Mouse (Mus musculus) heart, postnatal 0 days (tissue): Measurements from ENCODE around the gene Daam1. TPM values are rescaled to one million over a fixed set of nuclear protein-coding genes. Genes with fewer than 3 reads are reported as not detected.

Experiments
- ATAC-seq: fragments of 200-750 bp; cut with Nextera tagmentation; 2 replicates; pipeline ENCODE4 v1.8.0; 2017; ENCODE audit warnings: low read depth, moderate number of reproducible peaks, moderate library complexity; ENCODE audit not compliant: insufficient read depth
- DNase-seq: peaks from one replicate; pipeline ENCODE4 v3.0.0-alpha.2; 2016; ENCODE audit warnings: low spot score
- H3K27ac ChIP-seq: fragments of 300-500 bp; sonication (generic); 2 replicates; pipeline ENCODE4 v1.5.1; 2014; ENCODE audit warnings: low read depth, mild to moderate bottlenecking
- H3K27me3 ChIP-seq: fragments of 300-500 bp; sonication (generic); 2 replicates; pipeline ENCODE4 v1.6.1; 2014; ENCODE audit warnings: low read length, mixed read lengths; ENCODE audit not compliant: control insufficient read depth, insufficient read depth
- H3K36me3 ChIP-seq: fragments of 300-500 bp; sonication (generic); replicated peaks from 2 replicates; pipeline ENCODE4 v1.6.1; 2014; ENCODE audit warnings: low read length, mixed read lengths; ENCODE audit not compliant: control insufficient read depth, insufficient read depth
- H3K4me1 ChIP-seq: fragments of 300-500 bp; sonication (generic); 2 replicates; pipeline ENCODE4 v1.6.1; 2014; ENCODE audit warnings: antibody characterized with exemption; ENCODE audit not compliant: control insufficient read depth, insufficient read depth
- H3K4me2 ChIP-seq: fragments of 300-500 bp; sonication (generic); 2 replicates; pipeline ENCODE4 v1.6.1; 2014; ENCODE audit warnings: low read depth, mild to moderate bottlenecking, low read length, moderate library complexity
- H3K4me3 ChIP-seq: fragments of 300-500 bp; sonication (generic); 2 replicates; pipeline ENCODE4 v1.5.1; 2014; ENCODE audit warnings: low read depth, low read length
- H3K9ac ChIP-seq: fragments of 300-500 bp; sonication (generic); replicated peaks from 2 replicates; pipeline ENCODE4 v1.6.1; 2014; ENCODE audit warnings: low read depth, low read length, mixed read lengths
- H3K9me3 ChIP-seq: fragments of 300-500 bp; sonication (generic); replicated peaks from 2 replicates; pipeline ENCODE4 v1.6.1; 2016; ENCODE audit warnings: low read length; ENCODE audit not compliant: control insufficient read depth
- CTCF ChIP-seq: IDR thresholded peaks from 2 replicates; pipeline ENCODE4 v1.5.1; 2016; ENCODE audit warnings: antibody characterized with exemption, control low read depth, low read depth
- EP300 ChIP-seq: IDR thresholded peaks from 2 replicates; pipeline ENCODE4 v1.6.1; 2016; ENCODE audit warnings: antibody characterized with exemption, low read depth
- WGBS: fragments of 180-500 bp; shearing (Covaris S2); extraction: QIAGEN DNeasy Blood & Tissue Kit; methylation state at CpG from one replicate; pipeline ENCODE4 v1.1.7; 2014; 5-methylcytosine and 5-hydroxymethylcytosine counted together
- polyA plus RNA-seq: library from polyadenylated mRNA; unstranded; fragments of >200 nt; fragmentation: Nextera tagmentation; extraction: Ambion mirVana; gene quantifications from 2 replicates; pipeline ENCODE4 v1.2.1, GENCODE M21; 2015
- total RNA-seq: library from RNA; depleted of rRNA; stranded (reverse); fragments of >200 nt; gene quantifications from 2 replicates; pipeline ENCODE4 v1.2.3, GENCODE M21; 2014; ENCODE audit warnings: low replicate concordance

The Daam1 gene
- total and polyA plus RNA-seq, 2 experiments from 2014 or later = 12.8 to 33.8 TPM

DNA sequence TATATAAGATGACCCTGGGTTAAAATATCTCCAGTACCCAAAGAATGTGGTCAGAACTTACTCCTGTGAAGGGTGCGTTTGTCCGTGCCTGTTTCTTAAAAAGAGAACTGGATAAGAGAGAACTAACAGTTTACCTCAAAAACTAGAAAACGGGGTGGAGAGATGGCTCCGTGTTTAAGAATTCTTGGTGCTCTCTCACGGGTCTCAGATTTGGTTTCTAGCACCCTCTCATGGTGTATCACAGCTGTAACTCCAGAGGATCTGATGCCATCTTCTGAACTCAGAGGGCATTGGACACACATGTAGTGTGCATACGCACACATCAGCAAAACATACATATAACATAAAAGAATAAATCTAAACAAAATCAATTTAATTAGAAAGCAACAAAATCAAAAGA is 181.2 kb downstream of the Daam1 start:
- no peak for ATAC-seq
- TF ChIP-seq EP300 (no peak), CTCF (no peak)
- H3K4me2 ChIP-seq = no peak overlapping the region

DNA sequence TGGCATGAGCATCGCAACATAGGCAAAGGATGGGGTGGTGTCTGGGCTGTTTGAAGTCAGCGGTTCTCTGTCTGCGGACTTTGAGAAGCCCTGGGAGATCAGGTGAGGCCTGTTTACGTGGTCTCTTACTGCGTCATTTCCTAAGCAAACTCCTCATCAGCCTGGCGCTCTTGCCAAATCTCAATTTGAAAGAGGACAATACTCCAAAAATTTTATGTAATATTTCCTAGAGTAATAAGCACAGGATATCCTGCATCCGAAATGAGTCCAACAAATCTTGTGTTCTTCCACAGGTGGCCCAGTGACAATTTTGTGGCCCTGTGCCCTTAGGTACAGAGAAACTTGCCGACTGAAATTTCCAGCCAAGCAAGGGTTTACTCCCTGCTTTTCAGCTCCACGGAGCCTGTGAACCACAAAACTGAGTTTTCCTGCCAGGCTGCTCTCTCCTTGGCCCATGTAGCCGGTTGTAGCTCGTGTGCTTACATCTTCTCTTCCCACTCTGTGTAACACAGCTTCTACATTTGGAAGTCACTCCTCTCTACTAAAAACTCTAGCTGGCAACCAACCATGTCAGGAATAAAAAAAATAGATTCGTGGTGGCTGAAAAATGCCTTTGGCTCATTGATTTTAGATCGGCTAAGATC is 183.0 kb downstream of the Daam1 start:
- Histone ChIP-seq H3K9ac (no peak overlapping the region), H3K9me3 (no peaks in the 10 kb centered on the region), H3K4me2 (peak overlapping the region; percentile 34), H3K4me3 (no peak overlapping the region), H3K36me3 (no peaks in the 10 kb centered on the region), H3K27ac (peak overlapping the region; percentile 21), H3K27me3 (no peaks in the 10 kb centered on the region), H3K4me1 (no peaks in the 10 kb centered on the region)
- ATAC-seq = no peak
- WGBS = 73% methylated on average over 13 of the region's 13 CpGs
- no peak for DNase-seq
- TF ChIP-seq EP300 (no peak), CTCF (no peak)

More for the DNA sequence above, 181.2 kb downstream of the Daam1 start:
- Histone ChIP-seq H3K27me3 (no peaks in the 10 kb centered on the region), H3K27ac (no peak overlapping the region), H3K4me1 (no peaks in the 10 kb centered on the region), H3K9me3 (no peaks in the 10 kb centered on the region), H3K4me3 (no peak overlapping the region), H3K9ac (no peak overlapping the region), H3K36me3 (no peaks in the 10 kb centered on the region)
- WGBS = 92% methylated on average over 6 of the region's 6 CpGs
- DNase-seq = no peak

DNA sequence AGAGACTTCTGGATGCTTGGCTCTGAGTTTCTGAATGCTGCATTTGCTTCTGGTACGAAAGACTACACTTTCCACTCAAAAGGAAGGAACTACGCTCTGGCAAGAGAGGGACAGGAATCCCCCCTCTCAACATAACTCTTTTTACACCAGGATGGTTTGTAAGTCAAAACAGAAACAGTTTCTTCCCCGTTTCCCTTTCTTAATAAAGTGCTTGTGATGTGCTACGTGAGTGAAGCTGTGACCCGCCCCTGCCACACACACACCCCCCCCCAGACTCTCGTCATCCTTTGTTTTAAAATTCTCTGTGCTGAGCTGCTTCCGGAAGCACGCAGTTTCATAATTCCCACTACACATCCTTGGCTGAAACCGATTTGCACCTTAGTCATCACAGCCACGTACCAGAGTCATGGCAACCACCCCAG is 183.5 kb downstream of the Daam1 start:
- Histone ChIP-seq H3K4me2 (peak overlapping the region; percentile 34), H3K4me1 (no peaks in the 10 kb centered on the region), H3K27ac (peak overlapping the region; percentile 21), H3K9me3 (no peaks in the 10 kb centered on the region), H3K36me3 (no peaks in the 10 kb centered on the region), H3K4me3 (no peak overlapping the region), H3K9ac (no peak overlapping the region), H3K27me3 (no peaks in the 10 kb centered on the region)
- peak; percentile 58; the same call in 1 of the 2 replicates for ATAC-seq
- DNase-seq = no peak
- 61% methylated on average over 10 of the region's 10 CpGs for whole genome bisulfite sequencing
- TF ChIP-seq EP300 (no peak), CTCF (no peak)

DNA sequence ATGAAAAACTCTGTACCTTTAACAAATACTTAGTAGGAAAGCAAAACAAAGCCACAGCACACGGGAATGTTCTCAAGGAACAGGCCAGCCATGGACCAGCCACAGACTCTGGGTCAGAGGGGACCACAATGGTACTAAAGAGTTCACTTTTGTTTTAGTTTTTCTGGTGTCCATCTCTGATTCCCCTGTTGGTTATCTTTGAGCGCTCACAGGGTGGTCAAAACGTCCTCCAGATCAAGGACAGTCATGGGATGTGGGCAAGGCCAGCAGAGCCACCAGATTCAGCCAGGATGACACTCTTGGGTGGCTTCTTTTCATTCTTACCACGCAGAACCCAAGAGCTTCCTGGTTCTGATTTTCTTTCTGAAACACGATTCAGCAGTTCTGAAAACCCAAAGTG is 184.4 kb downstream of the Daam1 start:
- DNase-seq = no peak
- H3K4me1 ChIP-seq = no peaks in the 10 kb centered on the region
- no peak for TF ChIP-seq EP300
- no peak for TF ChIP-seq CTCF
- H3K4me3 ChIP-seq = no peak overlapping the region
- H3K4me2 ChIP-seq = no peak overlapping the region
- H3K9me3 ChIP-seq = no peaks in the 10 kb centered on the region
- no peak overlapping the region for H3K9ac ChIP-seq
- no peak for ATAC-seq
- H3K36me3 ChIP-seq = no peaks in the 10 kb centered on the region
- H3K27ac ChIP-seq = no peak overlapping the region
- no peaks in the 10 kb centered on the region for H3K27me3 ChIP-seq
- WGBS = 70% methylated on average over 5 of the region's 5 CpGs

DNA sequence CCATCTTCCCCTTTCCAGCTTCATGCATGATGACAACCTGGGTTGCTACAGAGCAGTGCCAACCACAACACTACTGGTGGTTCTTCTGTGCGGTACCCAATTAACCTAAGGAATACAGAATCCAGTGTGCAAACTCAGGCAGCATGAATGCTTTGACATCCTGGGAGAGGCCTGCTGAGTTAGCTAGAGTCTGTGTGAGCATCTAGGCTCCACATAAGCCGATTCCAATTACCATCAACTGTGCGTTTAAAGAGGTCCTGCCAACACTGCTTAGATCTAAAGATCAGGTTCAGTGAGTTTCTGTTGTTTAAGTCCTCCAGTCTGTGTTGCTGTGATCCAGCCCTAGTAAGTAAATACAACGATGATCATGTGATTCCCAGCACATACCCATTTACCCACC is 189.4 kb downstream of the Daam1 start:
- Histone ChIP-seq H3K9me3 (0 out of 2 replicates have a peak, but pooled peaks cover 3% of the 10 kb centered on the region), H3K27ac (no peak overlapping the region), H3K27me3 (no peaks in the 10 kb centered on the region), H3K36me3 (no peaks in the 10 kb centered on the region), H3K4me2 (no peak overlapping the region), H3K4me1 (0 out of 2 replicates have a peak, but pooled peaks cover 11% of the 10 kb centered on the region), H3K4me3 (no peak overlapping the region), H3K9ac (no peak overlapping the region)
- ATAC-seq = no peak
- TF ChIP-seq CTCF = no peak
- no peak for TF ChIP-seq EP300
- DNase-seq = no peak
- WGBS = 91% methylated on average over 4 of the region's 4 CpGs

DNA sequence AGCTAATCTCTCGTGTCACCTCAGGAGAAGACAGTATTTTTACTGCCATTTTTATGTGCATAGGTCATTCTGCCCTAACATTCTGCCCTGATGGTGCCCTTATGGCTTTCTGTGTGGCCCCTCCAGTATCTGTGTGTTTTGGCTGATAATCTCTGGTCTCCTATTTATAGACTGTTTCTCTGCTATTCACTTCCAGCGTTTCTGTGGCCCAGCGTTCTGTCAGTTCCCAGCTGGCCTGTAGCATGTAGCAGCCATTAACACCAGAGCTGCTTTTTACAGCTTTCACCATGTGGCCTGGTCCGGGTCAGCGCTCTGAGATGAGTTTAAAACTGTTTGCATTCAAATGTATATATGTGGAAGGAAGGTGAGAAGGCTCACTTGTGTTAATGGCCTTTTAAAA is 190.7 kb downstream of the Daam1 start:
- ATAC-seq (peak; percentile 64), DNase-seq (peak; percentile 57)
- Histone ChIP-seq H3K9me3 (0 out of 2 replicates have a peak, but pooled peaks cover 3% of the 10 kb centered on the region), H3K36me3 (no peaks in the 10 kb centered on the region), H3K27me3 (no peaks in the 10 kb centered on the region), H3K9ac (no peak overlapping the region), H3K4me3 (no peak overlapping the region), H3K4me2 (no peak overlapping the region), H3K27ac (peak overlapping the region; percentile 65), H3K4me1 (0 out of 2 replicates have a peak, but pooled peaks cover 11% of the 10 kb centered on the region)
- TF ChIP-seq EP300 (no peak), CTCF (no peak)
- WGBS = 13% methylated on average over 5 of the region's 5 CpGs
